Mouse (Mus musculus): ENCODE results near the gene Atp13a3. TPM values are rescaled to one million over a fixed set of nuclear protein-coding genes. Genes with fewer than 3 reads are reported as not detected.
A peak's percentile ranks its signal among the peaks of the same experiment; 100 is the strongest.

The Atp13a3 gene
- polyA plus RNA-seq, 1 experiment from 2014 or later = 28.3 TPM

GRCm38 (mm10) chr16:30307306-30307705 is 98.5 kb downstream of the Atp13a3 start:
- ATAC-seq (replicated peaks; ENCODE audit: low FRiP score, low TSS enrichment, low read depth) (no peak), DNase-seq (ENCODE audit: low spot score) (no peak)
- no peaks in the 10 kb centered on the region for H3K9me3 ChIP-seq (ENCODE audit: control insufficient read depth, low read length)
- no peaks in the 10 kb centered on the region for H3K36me3 ChIP-seq (ENCODE audit: control insufficient read depth, insufficient read depth, low read length)
- H3K9ac ChIP-seq (ENCODE audit: low read length) = no peak overlapping the region
- no peak overlapping the region for H3K4me2 ChIP-seq (ENCODE audit: low read length)
- peaks cover 46% of the 10 kb centered on the region for H3K27me3 ChIP-seq (replicated peaks; ENCODE audit: control insufficient read depth, insufficient read depth, low read length)
- H3K4me1 ChIP-seq (replicated peaks; ENCODE audit: control insufficient read depth, insufficient read depth, low read length) = peaks cover 12% of the 10 kb centered on the region
- WGBS = 59% methylated on average over 12 of the region's 12 CpGs
- no peak overlapping the region for H3K4me3 ChIP-seq (ENCODE audit: low read depth, low read length)
- no peak overlapping the region for H3K27ac ChIP-seq (ENCODE audit: low read depth)

GRCm38 (mm10) chr16:30306102-30306501 is 99.7 kb downstream of the Atp13a3 start:
- no peak overlapping the region for H3K9ac ChIP-seq (ENCODE audit: low read length)
- no peak overlapping the region for H3K4me3 ChIP-seq (ENCODE audit: low read depth, low read length)
- WGBS = 87% methylated on average over 4 of the region's 4 CpGs
- H3K9me3 ChIP-seq (ENCODE audit: control insufficient read depth, low read length) = no peaks in the 10 kb centered on the region
- H3K4me2 ChIP-seq (ENCODE audit: low read length) = no peak overlapping the region
- no peak overlapping the region for H3K27ac ChIP-seq (ENCODE audit: low read depth)
- peaks cover 12% of the 10 kb centered on the region for H3K4me1 ChIP-seq (replicated peaks; ENCODE audit: control insufficient read depth, insufficient read depth, low read length)
- ATAC-seq (replicated peaks; ENCODE audit: low FRiP score, low TSS enrichment, low read depth) (no peak), DNase-seq (ENCODE audit: low spot score) (no peak)
- no peaks in the 10 kb centered on the region for H3K36me3 ChIP-seq (ENCODE audit: control insufficient read depth, insufficient read depth, low read length)
- H3K27me3 ChIP-seq (replicated peaks; ENCODE audit: control insufficient read depth, insufficient read depth, low read length) = peaks cover 44% of the 10 kb centered on the region

GRCm38 (mm10) chr16:30304236-30304635 is 101.5 kb downstream of the Atp13a3 start:
- Histone ChIP-seq H3K4me3 (ENCODE audit: low read depth, low read length) (no peak overlapping the region), H3K9me3 (ENCODE audit: control insufficient read depth, low read length) (no peaks in the 10 kb centered on the region), H3K4me1 (replicated peaks; ENCODE audit: control insufficient read depth, insufficient read depth, low read length) (peaks cover 7% of the 10 kb centered on the region), H3K27ac (ENCODE audit: low read depth) (no peak overlapping the region), H3K9ac (ENCODE audit: low read length) (no peak overlapping the region), H3K4me2 (ENCODE audit: low read length) (no peak overlapping the region), H3K36me3 (ENCODE audit: control insufficient read depth, insufficient read depth, low read length) (no peaks in the 10 kb centered on the region), H3K27me3 (replicated peaks; ENCODE audit: control insufficient read depth, insufficient read depth, low read length) (peaks cover 29% of the 10 kb centered on the region)
- ATAC-seq (replicated peaks; ENCODE audit: low FRiP score, low TSS enrichment, low read depth) (no peak), DNase-seq (ENCODE audit: low spot score) (no peak)
- 51% methylated on average over 5 of the region's 5 CpGs for WGBS

GRCm38 (mm10) chr16:30303411-30303810 is 102.4 kb downstream of the Atp13a3 start:
- peaks cover 4% of the 10 kb centered on the region for H3K4me1 ChIP-seq (replicated peaks; ENCODE audit: control insufficient read depth, insufficient read depth, low read length)
- no peak overlapping the region for H3K4me2 ChIP-seq (ENCODE audit: low read length)
- peaks cover 22% of the 10 kb centered on the region for H3K27me3 ChIP-seq (replicated peaks; ENCODE audit: control insufficient read depth, insufficient read depth, low read length)
- no peak overlapping the region for H3K9ac ChIP-seq (ENCODE audit: low read length)
- H3K9me3 ChIP-seq (ENCODE audit: control insufficient read depth, low read length) = no peaks in the 10 kb centered on the region
- no peak overlapping the region for H3K27ac ChIP-seq (ENCODE audit: low read depth)
- no peak overlapping the region for H3K4me3 ChIP-seq (ENCODE audit: low read depth, low read length)
- WGBS = 76% methylated on average over 2 of the region's 2 CpGs
- DNase-seq (ENCODE audit: low spot score) (peak; percentile 45), ATAC-seq (replicated peaks; ENCODE audit: low FRiP score, low TSS enrichment, low read depth) (no peak)
- H3K36me3 ChIP-seq (ENCODE audit: control insufficient read depth, insufficient read depth, low read length) = no peaks in the 10 kb centered on the region

GRCm38 (mm10) chr16:30302686-30303085 is 103.1 kb downstream of the Atp13a3 start:
- DNase-seq (ENCODE audit: low spot score) (peak; percentile 21), ATAC-seq (replicated peaks; ENCODE audit: low FRiP score, low TSS enrichment, low read depth) (no peak)
- no peaks in the 10 kb centered on the region for H3K9me3 ChIP-seq (ENCODE audit: control insufficient read depth, low read length)
- H3K4me3 ChIP-seq (ENCODE audit: low read depth, low read length) = no peak overlapping the region
- H3K9ac ChIP-seq (ENCODE audit: low read length) = no peak overlapping the region
- H3K27me3 ChIP-seq (replicated peaks; ENCODE audit: control insufficient read depth, insufficient read depth, low read length) = peaks cover 14% of the 10 kb centered on the region
- H3K4me1 ChIP-seq (replicated peaks; ENCODE audit: control insufficient read depth, insufficient read depth, low read length) = no peaks in the 10 kb centered on the region
- no peaks in the 10 kb centered on the region for H3K36me3 ChIP-seq (ENCODE audit: control insufficient read depth, insufficient read depth, low read length)
- WGBS = 81% methylated on average over 6 of the region's 6 CpGs
- no peak overlapping the region for H3K27ac ChIP-seq (ENCODE audit: low read depth)
- no peak overlapping the region for H3K4me2 ChIP-seq (ENCODE audit: low read length)

- no peaks in the 10 kb centered on the region for H3K36me3 ChIP-seq (ENCODE audit: control insufficient read depth, insufficient read depth, low read length)
- H3K4me1 ChIP-seq (replicated peaks; ENCODE audit: control insufficient read depth, insufficient read depth, low read length) = no peaks in the 10 kb centered on the region
- ATAC-seq (replicated peaks; ENCODE audit: low FRiP score, low TSS enrichment, low read depth) = no peak
- H3K4me2 ChIP-seq (ENCODE audit: low read length) = no peak overlapping the region
- no peaks in the 10 kb centered on the region for H3K9me3 ChIP-seq (ENCODE audit: control insufficient read depth, low read length)
- DNase-seq (ENCODE audit: low spot score) = peak; percentile 48
- no peak overlapping the region for H3K4me3 ChIP-seq (ENCODE audit: low read depth, low read length)
- no peaks in the 10 kb centered on the region for H3K27me3 ChIP-seq (replicated peaks; ENCODE audit: control insufficient read depth, insufficient read depth, low read length)
- 60% methylated on average over 10 of the region's 10 CpGs for WGBS
- H3K9ac ChIP-seq (ENCODE audit: low read length) = no peak overlapping the region
- no peak overlapping the region for H3K27ac ChIP-seq (ENCODE audit: low read depth)
Observed at GRCm38 (mm10) chr16:30299711-30300277, 106.0 kb downstream of the Atp13a3 start.

- Histone ChIP-seq H3K9ac (ENCODE audit: low read length) (no peak overlapping the region), H3K36me3 (ENCODE audit: control insufficient read depth, insufficient read depth, low read length) (no peaks in the 10 kb centered on the region), H3K27ac (ENCODE audit: low read depth) (no peak overlapping the region), H3K27me3 (replicated peaks; ENCODE audit: control insufficient read depth, insufficient read depth, low read length) (no peaks in the 10 kb centered on the region), H3K4me1 (replicated peaks; ENCODE audit: control insufficient read depth, insufficient read depth, low read length) (no peaks in the 10 kb centered on the region), H3K4me2 (ENCODE audit: low read length) (no peak overlapping the region), H3K9me3 (ENCODE audit: control insufficient read depth, low read length) (no peaks in the 10 kb centered on the region), H3K4me3 (ENCODE audit: low read depth, low read length) (no peak overlapping the region)
- WGBS = 82% methylated on average over 7 of the region's 7 CpGs
- ATAC-seq (replicated peaks; ENCODE audit: low FRiP score, low TSS enrichment, low read depth) (no peak), DNase-seq (ENCODE audit: low spot score) (no peak)
Observed at GRCm38 (mm10) chr16:30297450-30297849, 108.3 kb downstream of the Atp13a3 start.

- H3K4me1 ChIP-seq (replicated peaks; ENCODE audit: control insufficient read depth, insufficient read depth, low read length) = no peaks in the 10 kb centered on the region
- no peaks in the 10 kb centered on the region for H3K9me3 ChIP-seq (ENCODE audit: control insufficient read depth, low read length)
- ATAC-seq (replicated peaks; ENCODE audit: low FRiP score, low TSS enrichment, low read depth) (no peak), DNase-seq (ENCODE audit: low spot score) (no peak)
- H3K27ac ChIP-seq (ENCODE audit: low read depth) = no peak overlapping the region
- no peak overlapping the region for H3K4me2 ChIP-seq (ENCODE audit: low read length)
- no peak overlapping the region for H3K9ac ChIP-seq (ENCODE audit: low read length)
- H3K4me3 ChIP-seq (ENCODE audit: low read depth, low read length) = no peak overlapping the region
- 86% methylated on average over 11 of the region's 11 CpGs for WGBS
- H3K27me3 ChIP-seq (replicated peaks; ENCODE audit: control insufficient read depth, insufficient read depth, low read length) = no peaks in the 10 kb centered on the region
- no peaks in the 10 kb centered on the region for H3K36me3 ChIP-seq (ENCODE audit: control insufficient read depth, insufficient read depth, low read length)
Observed at GRCm38 (mm10) chr16:30296601-30297275, 109.0 kb downstream of the Atp13a3 start.

- no peak overlapping the region for H3K9ac ChIP-seq (ENCODE audit: low read length)
Observed at GRCm38 (mm10) chr16:30295106-30295505, 110.7 kb downstream of the Atp13a3 start.

More at GRCm38 (mm10) chr16:30295106-30295505, 110.7 kb downstream of the Atp13a3 start:
- Histone ChIP-seq H3K4me1 (replicated peaks; ENCODE audit: control insufficient read depth, insufficient read depth, low read length) (no peaks in the 10 kb centered on the region), H3K4me3 (ENCODE audit: low read depth, low read length) (no peak overlapping the region), H3K27me3 (replicated peaks; ENCODE audit: control insufficient read depth, insufficient read depth, low read length) (no peaks in the 10 kb centered on the region), H3K4me2 (ENCODE audit: low read length) (no peak overlapping the region), H3K9me3 (ENCODE audit: control insufficient read depth, low read length) (no peaks in the 10 kb centered on the region), H3K36me3 (ENCODE audit: control insufficient read depth, insufficient read depth, low read length) (no peaks in the 10 kb centered on the region), H3K27ac (ENCODE audit: low read depth) (no peak overlapping the region)
- ATAC-seq (replicated peaks; ENCODE audit: low FRiP score, low TSS enrichment, low read depth) (no peak), DNase-seq (ENCODE audit: low spot score) (no peak)
- 91% methylated on average over 7 of the region's 7 CpGs for WGBS
